Mouse (Mus musculus) limb, embryonic 12.5 days (tissue): ENCODE data around the gene Larp4b. TPM values are rescaled to one million over a fixed set of nuclear protein-coding genes. Genes with fewer than 3 reads are reported as not detected.

Experiments used
- ATAC-seq: fragments of 200-750 bp; cut with Nextera tagmentation; 2 replicates; pipeline ENCODE4 v1.8.0; 2017; ENCODE audit warnings: low read depth, moderate TSS enrichment; ENCODE audit not compliant: insufficient number of reproducible peaks, insufficient read depth, low FRiP score, low TSS enrichment
- H3K27ac ChIP-seq: fragments of 300-500 bp; sonication (generic); 2 replicates; pipeline ENCODE4 v1.5.1; 2016; ENCODE audit warnings: mild to moderate bottlenecking, moderate library complexity
- H3K27me3 ChIP-seq: fragments of 300-500 bp; sonication (generic); 2 replicates; pipeline ENCODE4 v1.6.1; 2016; ENCODE audit warnings: mild to moderate bottlenecking, moderate library complexity
- H3K36me3 ChIP-seq: fragments of 300-500 bp; sonication (generic); 2 replicates; pipeline ENCODE4 v1.6.1; 2016; ENCODE audit warnings: mild to moderate bottlenecking, moderate library complexity
- H3K4me1 ChIP-seq: fragments of 300-500 bp; sonication (generic); replicated peaks from 2 replicates; pipeline ENCODE4 v1.6.1; 2016
- H3K4me2 ChIP-seq: fragments of 300-500 bp; sonication (generic); 2 replicates; pipeline ENCODE4 v1.6.1; 2016; ENCODE audit warnings: mild to moderate bottlenecking, moderate library complexity
- H3K4me3 ChIP-seq: fragments of 300-500 bp; sonication (generic); replicated peaks from 2 replicates; pipeline ENCODE4 v1.5.1; 2016; ENCODE audit warnings: mild to moderate bottlenecking
- H3K9ac ChIP-seq: fragments of 300-500 bp; sonication (generic); replicated peaks from 2 replicates; pipeline ENCODE4 v1.6.1; 2016; ENCODE audit warnings: mild to moderate bottlenecking, moderate library complexity
- H3K9me3 ChIP-seq: fragments of 300-500 bp; sonication (generic); 2 replicates; pipeline ENCODE4 v1.6.1; 2016; ENCODE audit warnings: mild to moderate bottlenecking, moderate library complexity
- WGBS: fragments of 180-500 bp; shearing (Covaris S2); methylation state at CpG from one replicate; pipeline ENCODE4 v1.1.7; 2016; 5-methylcytosine and 5-hydroxymethylcytosine counted together
- polyA plus RNA-seq: library from polyadenylated mRNA; unstranded; fragments of >200 nt; fragmentation: Nextera tagmentation; extraction: Ambion mirVana; gene quantifications from 2 replicates; pipeline ENCODE4 v1.2.1, GENCODE M21; 2016

Gene Larp4b
- polyA plus RNA-seq, 1 experiment from 2014 or later, result 32.2 TPM

GRCm38 (mm10) chr13:9194656-9195055 is 101.0 kb downstream of the Larp4b start:
- Histone ChIP-seq H3K4me3 (no peak overlapping the region), H3K4me2 (no peak overlapping the region), H3K27ac (no peak overlapping the region), H3K27me3 (no peaks in the 10 kb centered on the region), H3K9ac (no peak overlapping the region), H3K36me3 (no peaks in the 10 kb centered on the region), H3K9me3 (no peaks in the 10 kb centered on the region), H3K4me1 (no peaks in the 10 kb centered on the region; the same call in 1 of the 2 replicates)
- 83% methylated on average over 4 of the region's 4 CpGs for WGBS
- no peak for ATAC-seq

GRCm38 (mm10) chr13:9195565-9195964 is 101.9 kb downstream of the Larp4b start:
- H3K4me2 ChIP-seq, result no peak overlapping the region
- no peak overlapping the region for H3K9ac ChIP-seq
- no peaks in the 10 kb centered on the region; the same call in 1 of the 2 replicates for H3K4me1 ChIP-seq
- no peak for ATAC-seq
- H3K27ac ChIP-seq, result no peak overlapping the region
- H3K36me3 ChIP-seq, result no peaks in the 10 kb centered on the region
- H3K27me3 ChIP-seq, result no peaks in the 10 kb centered on the region
- H3K9me3 ChIP-seq, result no peaks in the 10 kb centered on the region
- 58% methylated on average over 4 of the region's 4 CpGs for WGBS
- no peak overlapping the region for H3K4me3 ChIP-seq

GRCm38 (mm10) chr13:9198106-9198505 is 104.4 kb downstream of the Larp4b start:
- ATAC-seq, result no peak
- no peaks in the 10 kb centered on the region for H3K36me3 ChIP-seq
- H3K27ac ChIP-seq, result no peak overlapping the region
- no peak overlapping the region for H3K4me2 ChIP-seq
- no peaks in the 10 kb centered on the region for H3K9me3 ChIP-seq
- no peaks in the 10 kb centered on the region for H3K27me3 ChIP-seq
- WGBS, result 78% methylated on average over 3 of the region's 3 CpGs
- H3K4me3 ChIP-seq, result no peak overlapping the region
- no peak overlapping the region for H3K9ac ChIP-seq
- H3K4me1 ChIP-seq, result no peaks in the 10 kb centered on the region; the same call in 1 of the 2 replicates

GRCm38 (mm10) chr13:9198728-9199464 is 105.2 kb downstream of the Larp4b start:
- H3K9me3 ChIP-seq, result no peaks in the 10 kb centered on the region
- no peak overlapping the region for H3K27ac ChIP-seq
- H3K9ac ChIP-seq, result 0 out of 2 replicates have a peak overlapping the region, but pooled peaks have one; percentile 19
- WGBS, result 31% methylated on average over 19 of the region's 19 CpGs
- no peaks in the 10 kb centered on the region for H3K27me3 ChIP-seq
- H3K4me1 ChIP-seq, result no peaks in the 10 kb centered on the region; the same call in 1 of the 2 replicates
- H3K4me2 ChIP-seq, result peak overlapping the region; percentile 50
- H3K4me3 ChIP-seq, result 0 out of 2 replicates have a peak overlapping the region, but pooled peaks have one; percentile 11
- ATAC-seq, result peak; percentile 85
- no peaks in the 10 kb centered on the region for H3K36me3 ChIP-seq

GRCm38 (mm10) chr13:9199465-9199844 is 105.8 kb downstream of the Larp4b start:
- Histone ChIP-seq H3K9me3 (no peaks in the 10 kb centered on the region), H3K27ac (no peak overlapping the region), H3K36me3 (no peaks in the 10 kb centered on the region), H3K9ac (0 out of 2 replicates have a peak overlapping the region, but pooled peaks have one; percentile 19), H3K4me2 (peak overlapping the region; percentile 50), H3K4me1 (no peaks in the 10 kb centered on the region; the same call in 1 of the 2 replicates), H3K27me3 (no peaks in the 10 kb centered on the region), H3K4me3 (0 out of 2 replicates have a peak overlapping the region, but pooled peaks have one; percentile 11)
- 43% methylated on average over 2 of the region's 2 CpGs for whole genome bisulfite sequencing
- ATAC-seq, result 0 out of 2 replicates have a peak, but pooled peaks have one; percentile 5

- Histone ChIP-seq H3K4me2 (no peak overlapping the region), H3K4me1 (no peaks in the 10 kb centered on the region), H3K36me3 (no peaks in the 10 kb centered on the region), H3K27me3 (no peaks in the 10 kb centered on the region), H3K27ac (no peak overlapping the region), H3K9me3 (no peaks in the 10 kb centered on the region; the same call in 1 of the 2 replicates), H3K9ac (no peak overlapping the region), H3K4me3 (no peak overlapping the region)
- ATAC-seq, result no peak
- 82% methylated on average over 9 of the region's 9 CpGs for WGBS
Observed at GRCm38 (mm10) chr13:9222761-9223405, 129.2 kb downstream of the Larp4b start.

Other genes starting within 250 kb of the Larp4b start
- 31.0 and 31.2 TPM in 2 replicates for gene Wdr37, start 222.0 kb upstream of the Larp4b start, polyA plus RNA-seq
- 75.6 and 81.8 TPM in 2 replicates for gene Idi1, start 208.4 kb upstream of the Larp4b start, polyA plus RNA-seq
- not detected in 2 replicates for gene Gm9745, start 145.7 kb upstream of the Larp4b start, polyA plus RNA-seq
- not detected in 2 replicates for gene Idi2, start 141.0 kb upstream of the Larp4b start, polyA plus RNA-seq
- 89.9 and 91.5 TPM in 2 replicates for gene Gtpbp4, start 97.8 kb upstream of the Larp4b start, polyA plus RNA-seq
- 6.5 and 7.2 TPM in 2 replicates for gene Dip2c, start 182.6 kb downstream of the Larp4b start, polyA plus RNA-seq